1 mouse cellular context compared by ENCODE assay signal in genomic region chr13:108158465-108159240, GRCm38 (mm10).
TF ChIP-seq lines count a peak whose summit lies in the region.

Ndufaf2 (minus strand) TSS chr13:108158623.
Ercc8 (plus strand) TSS chr13:108158731.

TF ChIP-seq in CH12.LX, 34 proteins besides CTCF, POLR2A, EP300 and RAD21 (continued from another document):
- TF ChIP-seq HCFC1 (IDR thresholded peaks at IDR 0.05; ENCODE audit: low read depth, low read length) (peak; percentile 88), USF1 (IDR thresholded peaks at IDR 0.05; ENCODE audit: low read depth, low read length) (0 out of 2 replicates have a peak, but pooled peaks have one; percentile 1), USF2 (conservative IDR thresholded peaks at IDR 0.05; ENCODE audit: low read depth, low read length) (no peak), NRF1 (IDR thresholded peaks at IDR 0.05; ENCODE audit: low read depth, low read length) (peak; percentile 61), TCF12 (IDR thresholded peaks at IDR 0.05; ENCODE audit: low read depth, low read length) (peak; percentile 72), JUND (conservative IDR thresholded peaks at IDR 0.05; ENCODE audit: low read depth, low read length) (no peak), MEF2A (IDR thresholded peaks at IDR 0.05; ENCODE audit: borderline replicate concordance, low read depth, low read length) (peak; percentile 49; the same call in 1 of the 2 replicates), MAX (IDR thresholded peaks at IDR 0.05; ENCODE audit: low read length) (peak; percentile 82), ETS1 (conservative IDR thresholded peaks at IDR 0.05; ENCODE audit: low read depth, low read length) (no peak), MYC (IDR thresholded peaks at IDR 0.05; ENCODE audit: low read depth, low read length) (peak; percentile 71), ZNF384 (IDR thresholded peaks at IDR 0.05; ENCODE audit: low read depth, low read length) (no peak), POLR2AphosphoS2 (IDR thresholded peaks at IDR 0.05; ENCODE audit: low read depth, low read length) (peak; percentile 71; the same call in 1 of the 2 replicates), SMC3 (IDR thresholded peaks at IDR 0.05; ENCODE audit: low read depth, low read length) (no peak), MAFK (IDR thresholded peaks at IDR 0.05; ENCODE audit: insufficient replicate concordance, low read length) (no peak), E2F4 (IDR thresholded peaks at IDR 0.05; ENCODE audit: insufficient replicate concordance, low read depth, low read length) (0 out of 2 replicates have a peak, but pooled peaks have one; percentile 15), NELFE (IDR thresholded peaks at IDR 0.05; ENCODE audit: low read depth, low read length) (peak; percentile 78), RCOR1 (conservative IDR thresholded peaks at IDR 0.05; ENCODE audit: low read depth, low read length) (no peak), CHD2 (IDR thresholded peaks at IDR 0.05; ENCODE audit: low read length) (peak; percentile 93), SIN3A (IDR thresholded peaks at IDR 0.05; ENCODE audit: low read length) (peak; percentile 94)
